Mouse (Mus musculus) testis, adult 2 months (tissue): Measurements from ENCODE around the gene Abat. TPM values are rescaled to one million over a fixed set of nuclear protein-coding genes. Genes with fewer than 3 reads are reported as not detected.

ENCODE experiments used
- H3K27ac ChIP-seq: fragments of 200-500 bp; 2 replicates; pipeline ENCODE4 v1.5.1; 2012; ENCODE audit warnings: low read depth, low read length; ENCODE audit not compliant: control insufficient read depth, insufficient read depth
- H3K27me3 ChIP-seq: fragments of 200-500 bp; 2 replicates; pipeline ENCODE4 v1.6.1; 2012; ENCODE audit warnings: mild to moderate bottlenecking, low read length, moderate library complexity; ENCODE audit not compliant: control insufficient read depth, insufficient read depth
- H3K36me3 ChIP-seq: fragments of 200-500 bp; 2 replicates; pipeline ENCODE4 v1.6.1; 2012; ENCODE audit warnings: mild to moderate bottlenecking, low read length; ENCODE audit not compliant: control insufficient read depth, insufficient read depth
- H3K4me1 ChIP-seq: fragments of 200-500 bp; 2 replicates; pipeline ENCODE4 v1.6.1; 2012; ENCODE audit warnings: low read length; ENCODE audit not compliant: control insufficient read depth, insufficient read depth
- H3K4me3 ChIP-seq: fragments of 200-500 bp; 2 replicates; pipeline ENCODE4 v1.5.1; 2012; ENCODE audit warnings: low read depth, mild to moderate bottlenecking, low read length, moderate library complexity, mixed read lengths; ENCODE audit not compliant: control insufficient read depth
- CTCF ChIP-seq: fragments of 200-500 bp; IDR thresholded peaks from 2 replicates; pipeline ENCODE4 v1.5.1; 2012; ENCODE audit warnings: low read depth, mild to moderate bottlenecking, inconsistent platforms, low read length, moderate library complexity; ENCODE audit not compliant: control insufficient read depth, insufficient read depth, insufficient replicate concordance
- POLR2A ChIP-seq: fragments of 200-500 bp; IDR thresholded peaks from 2 replicates; pipeline ENCODE4 v1.6.1; 2012; ENCODE audit warnings: low read depth, mild to moderate bottlenecking, inconsistent platforms, low read length, moderate library complexity; ENCODE audit not compliant: control insufficient read depth
- polyA plus RNA-seq: library from polyadenylated mRNA; depleted of rRNA; stranded (reverse); fragments of >200 nt; gene quantifications from 2 replicates; pipeline ENCODE4 v1.2.3, GENCODE M21; 2012; rRNA removed

Abat gene
- polyA plus RNA-seq, 1 experiment = 21.2 TPM

- TF ChIP-seq CTCF (no peak), POLR2A (no peak)
- no peak overlapping the region for H3K27ac ChIP-seq
- no peaks in the 10 kb centered on the region for H3K36me3 ChIP-seq
- H3K4me1 ChIP-seq = peaks cover 20% of the 10 kb centered on the region
- H3K27me3 ChIP-seq = no peaks in the 10 kb centered on the region
- H3K4me3 ChIP-seq = no peak overlapping the region
Observed at GRCm38 (mm10) chr16:8667261-8667660, 154.0 kb downstream of the Abat start.

DNA sequence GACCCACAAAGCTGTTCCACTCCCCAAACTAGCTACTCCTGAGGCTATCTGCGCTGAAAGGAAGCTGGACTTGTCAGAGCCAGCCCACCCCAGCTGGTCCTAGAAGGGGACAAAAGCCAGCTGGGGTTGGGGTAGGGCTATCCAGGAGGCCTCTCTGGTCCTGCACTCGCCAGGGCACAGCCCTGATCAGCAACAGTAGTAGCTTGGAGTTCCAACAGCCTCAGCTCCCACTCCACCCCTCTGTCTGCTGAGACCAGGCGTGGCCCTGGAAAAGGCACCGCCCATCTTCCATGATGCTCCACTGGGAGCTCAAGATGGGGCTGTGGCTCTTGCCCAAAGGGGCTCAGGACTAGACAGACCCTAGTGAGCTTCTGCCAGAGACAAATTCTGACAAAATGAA lies 154.6 kb downstream of the Abat start:
- TF ChIP-seq POLR2A = no peak
- no peak for TF ChIP-seq CTCF
- peaks cover 20% of the 10 kb centered on the region for H3K4me1 ChIP-seq
- H3K4me3 ChIP-seq = no peak overlapping the region
- no peaks in the 10 kb centered on the region for H3K27me3 ChIP-seq
- no peak overlapping the region for H3K27ac ChIP-seq
- no peaks in the 10 kb centered on the region for H3K36me3 ChIP-seq

DNA sequence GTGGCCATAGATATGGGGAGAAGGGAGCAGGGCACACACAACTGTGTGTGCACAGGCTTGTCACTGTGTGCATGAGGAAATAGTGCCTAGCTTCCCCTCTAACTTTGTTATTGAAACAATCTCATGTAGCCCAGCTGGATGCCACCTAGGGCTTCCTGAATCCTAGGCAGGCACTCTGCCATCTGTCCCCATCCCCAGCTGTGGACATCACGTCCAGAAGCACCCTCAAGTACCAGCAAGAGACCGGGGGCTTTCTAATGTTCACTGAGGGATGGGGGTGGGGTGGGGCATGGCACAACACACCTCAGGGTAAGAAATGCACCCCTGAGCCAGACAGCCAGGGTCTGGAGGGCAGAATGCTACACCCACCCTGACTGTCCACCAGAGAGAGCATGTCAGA lies 155.2 kb downstream of the Abat start:
- no peak overlapping the region for H3K4me3 ChIP-seq
- H3K27ac ChIP-seq = no peak overlapping the region
- H3K4me1 ChIP-seq = peaks cover 20% of the 10 kb centered on the region
- H3K36me3 ChIP-seq = no peaks in the 10 kb centered on the region
- no peak for TF ChIP-seq CTCF
- TF ChIP-seq POLR2A = no peak
- H3K27me3 ChIP-seq = no peaks in the 10 kb centered on the region

GRCm38 (mm10) chr16:8669432-8669831 lies 156.2 kb downstream of the Abat start:
- Histone ChIP-seq H3K27me3 (no peaks in the 10 kb centered on the region), H3K4me3 (no peak overlapping the region), H3K36me3 (no peaks in the 10 kb centered on the region), H3K4me1 (peaks cover 26% of the 10 kb centered on the region), H3K27ac (no peak overlapping the region)
- no peak for TF ChIP-seq CTCF
- TF ChIP-seq POLR2A = no peak

DNA sequence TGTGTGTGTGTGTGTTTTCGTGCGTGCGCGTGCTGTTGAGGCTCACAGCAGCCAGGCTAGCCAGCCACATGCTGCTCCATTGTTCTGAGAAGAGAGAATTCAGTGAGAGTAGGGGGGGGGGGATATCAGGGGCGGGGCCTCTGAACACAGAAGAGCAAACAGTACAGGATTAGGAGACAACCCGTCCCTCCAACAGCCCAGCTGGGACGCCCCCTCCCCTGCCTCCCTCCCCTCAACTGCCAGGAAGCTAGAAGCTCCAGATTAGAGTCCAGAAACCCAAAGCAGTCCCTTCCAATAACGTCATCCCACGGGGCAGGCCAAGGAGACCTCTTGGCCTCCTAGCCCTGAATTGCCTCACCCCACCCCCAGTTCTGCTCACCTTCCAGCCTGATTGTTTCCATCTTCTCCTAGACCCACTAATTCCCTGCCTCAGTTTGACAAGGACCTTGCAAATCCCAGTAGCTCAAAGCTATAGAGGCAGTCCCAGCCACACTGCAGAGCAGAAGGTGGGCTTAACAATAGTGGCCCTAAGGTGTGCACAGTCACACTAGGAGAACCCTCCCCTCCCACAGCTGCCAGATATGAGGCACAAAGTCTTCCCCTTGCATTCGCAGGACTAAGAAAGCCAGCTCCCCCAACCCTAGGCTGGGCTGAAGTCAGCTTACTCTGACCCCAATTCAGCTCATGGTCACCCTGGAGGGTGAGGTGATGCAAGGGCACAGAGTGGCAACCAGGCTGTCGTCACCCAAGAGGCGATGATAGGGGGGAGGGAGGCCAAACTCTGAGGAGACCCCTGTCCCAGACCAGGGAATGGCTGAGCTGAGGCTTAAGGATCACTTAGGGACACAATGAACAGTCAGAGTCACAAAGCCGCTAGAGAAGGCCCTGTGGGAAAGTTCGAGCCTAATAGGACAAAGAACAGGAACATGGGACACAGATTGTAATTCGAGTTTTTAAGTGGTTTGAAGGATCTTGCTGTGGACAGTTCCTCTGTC lies 157.1 kb downstream of the Abat start:
- Histone ChIP-seq H3K4me3 (no peak overlapping the region), H3K27ac (no peak overlapping the region), H3K36me3 (no peaks in the 10 kb centered on the region), H3K27me3 (no peaks in the 10 kb centered on the region), H3K4me1 (peaks cover 26% of the 10 kb centered on the region)
- no peak for TF ChIP-seq POLR2A
- TF ChIP-seq CTCF = no peak

Other genes starting within 250 kb of the Abat start
- 19.4 and 22.5 TPM in 2 replicates for gene Tmem114, start 88.3 kb upstream of the Abat start, polyA plus RNA-seq
- 110 and 113 TPM in 2 replicates for gene Mettl22, start 42.6 kb upstream of the Abat start, polyA plus RNA-seq
- 58.5 and 60.2 TPM in 2 replicates for gene Pmm2, start 124.2 kb downstream of the Abat start, polyA plus RNA-seq
- 11.0 and 11.1 TPM in 2 replicates for gene Tmem186, start 124.3 kb downstream of the Abat start, polyA plus RNA-seq
- gene Carhsp1, start 158.7 kb downstream of the Abat start, polyA plus RNA-seq = 80.6 and 91.0 TPM in 2 replicates
- 526 and 543 TPM in 2 replicates for gene Gm5767, start 167.3 kb downstream of the Abat start, polyA plus RNA-seq